Mouse (Mus musculus): ENCODE measurements at regions not wholly inside any gene's neighbourhood (a gene's known extent, or its start where the extent isn't known, plus 50 kb on each side); places are given as distances from the start of the nearest gene placed in this dataset.

DNA sequence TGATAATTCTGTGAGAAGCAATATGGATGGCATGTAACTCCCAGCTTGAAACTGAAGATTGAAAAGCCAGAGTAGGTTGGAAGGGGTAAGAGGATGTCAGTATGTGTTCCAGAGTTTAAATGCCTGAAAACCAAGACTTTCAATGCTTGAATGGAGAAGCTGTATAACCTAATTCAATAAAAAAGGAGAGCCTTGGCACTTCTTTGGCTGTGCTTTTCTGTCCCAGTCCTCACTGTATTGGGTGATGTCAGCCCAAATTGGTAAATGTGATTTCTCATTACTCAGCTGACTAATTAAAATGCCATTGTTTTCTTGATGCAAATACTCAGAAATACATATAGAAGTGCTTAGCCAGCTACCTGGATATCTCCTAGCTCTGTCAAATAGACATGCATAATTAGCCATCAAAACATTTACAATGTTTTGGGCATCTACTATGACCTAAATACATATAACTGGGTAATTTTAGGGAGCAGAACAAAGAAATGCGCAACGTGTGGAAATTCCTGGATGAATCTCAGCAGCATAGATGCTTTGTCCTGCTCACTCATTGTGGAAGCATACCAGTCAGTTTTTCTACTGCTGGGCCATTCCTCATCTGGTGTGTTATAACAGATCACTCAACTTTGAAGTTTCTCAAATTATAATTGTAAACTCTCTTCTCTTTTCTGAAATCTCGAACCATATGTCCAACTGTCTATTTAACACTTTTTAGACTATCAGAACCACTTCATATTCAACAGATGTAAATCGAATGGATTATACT is 347.5 kb upstream of the Ube2e3 start:
- TF ChIP-seq CTCF (IDR thresholded peaks at IDR 0.05) = no peak
- TF ChIP-seq EP300 (IDR thresholded peaks at IDR 0.05) = no peak

All from lung, postnatal 0 days (tissue).